Mouse (Mus musculus) spleen, adult 2 months (tissue): Measurements from ENCODE around the gene Cyren.

Source experiments
- CTCF ChIP-seq: fragments of 200-500 bp; IDR thresholded peaks from 2 replicates; pipeline ENCODE4 v1.5.1; 2011; ENCODE audit warnings: mild to moderate bottlenecking, inconsistent platforms; ENCODE audit not compliant: insufficient read depth, insufficient read length, insufficient replicate concordance; ENCODE audit errors: extremely low read depth
- POLR2A ChIP-seq: fragments of 200-500 bp; IDR thresholded peaks from 2 replicates; pipeline ENCODE4 v1.6.1; 2011; ENCODE audit warnings: low read depth, low read length, inconsistent platforms

DNA sequence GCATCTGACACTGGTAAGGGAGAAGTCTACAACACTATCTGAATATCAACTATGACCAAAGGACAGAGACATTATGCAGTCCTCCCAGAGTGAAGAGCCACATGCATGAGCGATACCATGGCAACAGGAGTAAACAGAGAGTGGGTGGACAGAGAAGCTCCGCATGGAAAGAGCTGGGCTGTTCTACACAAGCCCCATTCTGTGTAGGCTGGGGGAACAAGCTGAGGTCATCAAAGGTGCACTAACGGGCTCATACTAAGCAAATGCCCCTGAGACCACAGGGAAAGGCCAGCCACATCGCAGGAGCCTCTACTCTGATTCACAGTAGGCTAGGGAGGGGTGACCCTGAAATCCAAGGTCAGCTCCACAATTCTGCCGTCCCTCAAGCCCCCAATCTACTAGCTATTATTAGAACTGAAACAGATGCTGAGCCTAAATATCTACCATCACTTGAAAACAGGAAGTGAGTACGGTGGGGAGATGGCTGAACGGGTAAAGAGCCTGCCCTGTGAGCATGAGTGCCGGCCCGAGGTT is 24.1 kb upstream of the Cyren start:
- TF ChIP-seq CTCF = no peak
- TF ChIP-seq POLR2A = no peak
